Mouse (Mus musculus) cerebellum, adult 2 months (tissue): ENCODE results near the gene Dnah3. TPM values are rescaled to one million over a fixed set of nuclear protein-coding genes. Genes with fewer than 3 reads are reported as not detected.

Experiments
- DNase-seq, 2 experiments: peaks; one replicate each; pipeline ENCODE4 v3.0.0; 2021
- H3K27ac ChIP-seq: fragments of 200-500 bp; 2 replicates; pipeline ENCODE4 v1.5.1; 2012; ENCODE audit warnings: low read length, control low read depth, inconsistent platforms; ENCODE audit not compliant: insufficient read depth
- H3K27me3 ChIP-seq: fragments of 200-500 bp; 2 replicates; pipeline ENCODE4 v1.6.1; 2012; ENCODE audit warnings: inconsistent platforms, mild to moderate bottlenecking, low read length, moderate library complexity; ENCODE audit not compliant: control insufficient read depth, insufficient read depth
- H3K4me1 ChIP-seq: fragments of 200-500 bp; 2 replicates; pipeline ENCODE4 v1.6.1; 2011; ENCODE audit warnings: low read length; ENCODE audit not compliant: control insufficient read depth, insufficient read depth
- H3K4me3 ChIP-seq: fragments of 200-500 bp; replicated peaks from 2 replicates; pipeline ENCODE3; 2011; ENCODE audit warnings: mild to moderate bottlenecking, low read depth, low read length, control low read depth; ENCODE audit not compliant: insufficient read depth
- CTCF ChIP-seq: fragments of 200-500 bp; IDR thresholded peaks from 2 replicates; pipeline ENCODE4 v1.5.1; 2011; ENCODE audit warnings: low read depth, mild to moderate bottlenecking, control low read depth, low read length, moderate library complexity, borderline replicate concordance; ENCODE audit not compliant: insufficient read depth
- POLR2A ChIP-seq: fragments of 200-500 bp; IDR thresholded peaks from 2 replicates; pipeline ENCODE4 v1.6.1; 2011; ENCODE audit warnings: low read length, control low read depth, borderline replicate concordance; ENCODE audit not compliant: insufficient read depth
- WGBS: fragments of 180-500 bp; shearing (Covaris S2); methylation state at CpG from one replicate; pipeline ENCODE4 v1.1.7; 2018; 5-methylcytosine and 5-hydroxymethylcytosine counted together
- polyA plus RNA-seq: library from polyadenylated mRNA; depleted of rRNA; stranded (reverse); fragments of >200 nt; gene quantifications from 2 replicates; pipeline ENCODE4 v1.2.3, GENCODE M21; 2012

Gene Dnah3
- polyA plus RNA-seq, 1 experiment: 0.20 TPM

GRCm38 (mm10) chr7:119894818-119895544, 200.1 kb downstream of the Dnah3 start:
- DNase-seq: peak in 1 of 2 experiments; percentile 6
- 1% methylated on average over 15 of the region's 15 CpGs for WGBS
- H3K27ac ChIP-seq: peak overlapping the region; percentile 54; the same call in 1 of the 2 replicates
- TF ChIP-seq CTCF: no peak
- TF ChIP-seq POLR2A: no peak
- H3K4me1 ChIP-seq: no peaks in the 10 kb centered on the region
- peak overlapping the region; percentile 86 for H3K4me3 ChIP-seq
- H3K27me3 ChIP-seq: no peaks in the 10 kb centered on the region

- TF ChIP-seq POLR2A (no peak), CTCF (no peak)
- Histone ChIP-seq H3K4me1 (no peaks in the 10 kb centered on the region), H3K27me3 (no peaks in the 10 kb centered on the region), H3K27ac (no peak overlapping the region), H3K4me3 (no peak overlapping the region)
- DNase-seq: no peak
- WGBS: 90% methylated on average over 4 of the region's 4 CpGs
Measured at GRCm38 (mm10) chr7:119892742-119893141, 202.3 kb downstream of the Dnah3 start.

- H3K4me1 ChIP-seq: no peaks in the 10 kb centered on the region
- DNase-seq: no peak
- TF ChIP-seq POLR2A: no peak
- no peak for TF ChIP-seq CTCF
- no peaks in the 10 kb centered on the region for H3K27me3 ChIP-seq
- H3K27ac ChIP-seq: no peak overlapping the region
- 100% methylated on average over 1 of the region's 1 CpGs for WGBS
- H3K4me3 ChIP-seq: no peak overlapping the region
Measured at GRCm38 (mm10) chr7:119892198-119892597, 202.9 kb downstream of the Dnah3 start.

GRCm38 (mm10) chr7:119887887-119888286, 207.2 kb downstream of the Dnah3 start:
- Histone ChIP-seq H3K27me3 (no peaks in the 10 kb centered on the region), H3K4me1 (no peaks in the 10 kb centered on the region), H3K4me3 (no peak overlapping the region), H3K27ac (no peak overlapping the region)
- 73% methylated on average over 4 of the region's 4 CpGs for WGBS
- TF ChIP-seq CTCF: no peak
- TF ChIP-seq POLR2A: no peak
- no peak for DNase-seq

GRCm38 (mm10) chr7:119881229-119881628, 213.9 kb downstream of the Dnah3 start:
- Histone ChIP-seq H3K4me3 (no peak overlapping the region), H3K4me1 (no peaks in the 10 kb centered on the region), H3K27me3 (no peaks in the 10 kb centered on the region), H3K27ac (no peak overlapping the region)
- no peak for DNase-seq
- 88% methylated on average over 2 of the region's 2 CpGs for WGBS
- TF ChIP-seq CTCF (no peak), POLR2A (no peak)

- 94% methylated on average over 5 of the region's 5 CpGs for WGBS
- H3K27me3 ChIP-seq: no peaks in the 10 kb centered on the region
- no peak for TF ChIP-seq CTCF
- no peak for TF ChIP-seq POLR2A
Measured at GRCm38 (mm10) chr7:119880345-119880744, 214.7 kb downstream of the Dnah3 start.

GRCm38 (mm10) chr7:119879171-119879570, 215.9 kb downstream of the Dnah3 start:
- WGBS: 95% methylated on average over 4 of the region's 4 CpGs
- DNase-seq: no peak
- Histone ChIP-seq H3K4me1 (peaks cover 3% of the 10 kb centered on the region; the same call in 1 of the 2 replicates), H3K27me3 (no peaks in the 10 kb centered on the region), H3K27ac (no peak overlapping the region), H3K4me3 (no peak overlapping the region)
- TF ChIP-seq CTCF (no peak), POLR2A (no peak)

More at GRCm38 (mm10) chr7:119880345-119880744, 214.7 kb downstream of the Dnah3 start:
- DNase-seq: no peak
- no peak overlapping the region for H3K4me3 ChIP-seq
- peaks cover 3% of the 10 kb centered on the region; the same call in 1 of the 2 replicates for H3K4me1 ChIP-seq
- no peak overlapping the region for H3K27ac ChIP-seq
